Mouse (Mus musculus): Measurements from ENCODE around the gene Entpd8. TPM values are rescaled to one million over a fixed set of nuclear protein-coding genes. Genes with fewer than 3 reads are reported as not detected.
A peak's percentile ranks its signal among the peaks of the same experiment; 100 is the strongest.

Gene Entpd8
- total RNA-seq (2021): 1 to 10 TPM; 7.0 to 9.7 TPM
- long read RNA-seq, experiment 1, transcript Entpd8-203 (10 exons, 2,301 nt): major isoform, 6 of 17 reads
- long read RNA-seq, experiment 1, partial matches to known transcripts: 5 of 17 reads
- long read RNA-seq, experiment 1, other reads (novel, unspliced or antisense): 6 of 17 reads
- long read RNA-seq, experiment 2, partial matches to known transcripts: 0 of 2 reads
- long read RNA-seq, experiment 2, other reads (novel, unspliced or antisense): 2 of 2 reads

DNA sequence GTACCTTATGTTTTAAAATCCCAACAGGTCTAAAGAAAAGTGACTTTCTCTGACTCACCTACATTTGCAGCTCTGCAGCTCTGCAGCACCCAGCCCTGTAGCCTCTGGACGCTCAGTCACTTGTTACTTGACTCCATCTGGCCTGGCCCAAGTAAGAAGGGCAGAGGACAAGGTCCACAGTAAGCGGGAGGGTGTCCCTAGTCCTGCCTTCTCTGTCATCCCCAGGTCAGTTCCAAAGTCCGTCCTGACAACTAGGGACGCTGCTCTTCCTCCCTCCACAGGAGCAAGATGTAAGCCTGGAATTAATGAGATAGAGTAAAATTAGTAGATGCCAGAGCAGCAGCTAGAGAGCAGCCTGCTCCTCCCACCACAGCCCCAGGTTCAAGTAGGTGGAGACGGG is at the start of gene Entpd8:
Gene Entpd8 (plus strand): TSS at position 229 of the 400 bp plus-strand sequence.
- DNase-seq: no peak

DNA sequence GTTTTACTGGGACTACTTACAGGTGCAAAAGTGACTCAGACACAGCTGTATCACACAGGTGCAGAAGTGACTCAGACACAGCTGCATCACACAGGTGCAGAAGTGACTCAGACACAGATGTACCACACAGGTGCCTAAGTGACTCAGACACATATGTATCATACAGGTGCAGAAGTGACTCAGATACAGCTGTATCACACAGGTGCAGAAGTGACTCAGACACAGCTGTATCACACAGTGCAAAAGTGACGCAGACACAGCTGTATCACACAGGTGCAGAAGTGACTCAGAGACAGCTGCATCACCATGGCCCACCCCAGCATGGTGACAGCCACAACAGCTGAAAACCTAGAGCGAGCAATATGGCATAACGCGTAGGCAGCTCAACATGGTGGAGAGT is 45.1 kb upstream of the Entpd8 start:
- no peak for DNase-seq

DNA sequence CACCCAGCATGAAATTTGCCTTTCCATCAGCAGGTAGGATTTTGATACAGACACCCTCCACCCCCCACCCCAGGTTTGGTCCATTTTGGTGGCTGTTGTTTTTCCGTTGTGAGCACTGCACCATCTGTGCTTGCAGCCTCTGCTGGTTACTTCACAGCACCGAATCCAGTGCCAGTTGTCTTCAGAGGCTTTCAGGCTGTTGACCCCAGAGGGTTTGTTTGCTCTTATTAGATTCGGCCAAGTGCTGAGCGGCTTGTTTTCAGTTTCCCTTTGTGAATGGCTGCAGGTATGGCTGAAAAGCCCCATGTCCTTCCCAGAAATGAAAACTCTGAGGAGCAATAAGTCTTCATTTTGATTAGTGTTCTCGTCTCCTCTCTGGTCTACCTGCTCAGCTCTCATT is 40.0 kb upstream of the Entpd8 start:
- DNase-seq: no peak

DNA sequence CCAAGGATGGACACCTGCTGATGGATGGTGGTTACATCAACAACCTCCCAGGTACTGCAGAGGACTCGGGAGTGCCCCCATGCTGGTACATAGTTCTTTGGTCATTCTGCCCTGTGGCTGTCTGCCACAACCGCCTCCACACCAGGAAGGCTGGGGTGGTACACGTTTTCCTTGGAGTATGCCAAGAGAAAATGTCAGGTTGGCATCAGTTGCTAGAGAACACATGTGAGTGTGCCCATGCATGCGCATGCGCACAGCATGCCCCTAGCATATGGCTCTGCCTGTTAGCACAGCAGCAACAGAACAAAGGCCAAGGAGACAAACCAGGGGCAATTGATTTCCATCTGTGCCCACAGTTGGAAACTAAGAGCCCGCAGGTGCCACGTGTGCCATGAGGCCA is 29.2 kb upstream of the Entpd8 start:
- no peak for DNase-seq

DNA sequence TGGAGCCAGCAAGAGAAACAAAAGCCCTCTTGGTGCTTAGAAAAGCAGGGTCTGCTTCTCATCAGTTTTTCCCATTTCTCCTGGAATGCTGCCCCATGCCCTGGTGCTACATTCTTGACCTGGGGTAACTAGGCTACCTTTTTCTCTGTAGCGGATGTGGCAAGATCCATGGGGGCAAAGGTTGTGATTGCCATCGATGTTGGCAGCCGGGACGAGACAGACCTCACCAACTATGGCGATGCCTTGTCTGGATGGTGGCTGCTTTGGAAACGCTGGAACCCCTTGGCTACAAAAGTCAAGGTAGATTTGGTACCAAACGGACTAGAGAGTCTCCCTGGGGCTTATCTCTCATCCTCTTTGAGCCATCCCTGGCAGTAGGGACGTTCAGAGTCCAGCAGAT is 28.7 kb upstream of the Entpd8 start:
- DNase-seq: no peak

DNA sequence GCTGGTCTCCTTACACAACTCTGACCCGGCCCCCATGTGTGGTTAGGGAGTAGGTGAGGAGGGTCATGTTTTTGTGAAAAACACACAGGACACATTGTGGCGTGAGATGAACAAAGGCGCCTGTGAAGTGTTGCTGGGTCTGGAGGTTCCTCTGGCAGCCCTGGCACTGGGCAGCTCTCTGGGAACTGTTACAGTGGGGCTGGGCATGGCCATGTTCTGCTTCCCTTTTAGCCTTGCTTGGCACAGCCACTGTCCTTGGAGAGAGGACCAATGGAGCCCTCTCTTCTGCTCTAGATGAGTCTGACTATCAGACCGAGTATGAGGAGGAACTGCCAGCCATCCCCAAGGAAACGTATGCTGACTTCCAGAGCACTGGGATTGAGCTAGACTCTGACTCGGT is 27.0 kb upstream of the Entpd8 start:
- DNase-seq: no peak

DNA sequence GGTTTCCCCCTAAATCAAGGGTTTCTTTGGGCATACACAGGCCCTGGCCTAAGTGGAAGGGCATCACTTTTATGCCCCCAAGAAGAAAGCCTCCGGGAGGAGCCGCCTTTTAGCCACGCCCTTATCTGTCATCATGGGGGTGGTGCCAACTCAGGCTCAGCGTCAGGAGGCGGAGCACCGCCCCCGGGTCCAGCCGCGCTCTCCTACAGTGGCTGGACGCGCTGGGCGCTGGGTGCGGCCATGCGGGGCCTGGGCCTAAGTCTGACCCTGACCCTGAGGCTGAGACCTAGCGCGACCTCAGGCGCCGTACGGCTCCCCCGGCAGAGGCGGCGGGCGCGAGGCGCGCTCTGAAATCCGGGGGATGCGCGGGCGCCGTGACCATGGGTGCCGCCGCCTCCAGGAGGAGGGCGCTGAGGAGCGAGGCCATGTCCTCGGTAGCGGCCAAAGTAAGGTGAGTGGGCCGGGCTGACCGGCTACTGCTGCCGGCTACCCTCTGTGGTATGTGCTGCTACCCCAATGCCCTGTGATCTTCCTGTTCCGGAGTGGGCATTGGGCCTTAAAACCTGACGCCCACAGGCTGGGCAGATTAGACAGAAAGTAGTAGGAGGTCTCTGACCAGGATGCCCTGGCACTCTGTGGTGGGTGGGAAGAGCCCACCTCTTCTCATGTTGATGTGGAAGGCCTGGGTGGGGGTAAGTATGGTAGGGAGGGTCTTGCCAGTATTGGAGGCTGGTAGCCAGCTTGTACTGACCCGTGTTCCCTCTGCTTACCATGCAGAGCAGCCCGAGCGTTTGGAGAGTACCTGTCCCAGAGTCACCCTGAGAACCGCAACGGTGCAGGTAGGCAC is 25.7 kb upstream of the Entpd8 start, which contains the start of gene Nsmf:
Gene Nsmf (plus strand): TSS at position 135 of the 847 bp plus-strand sequence.
- DNase-seq: peak; percentile 94

DNA sequence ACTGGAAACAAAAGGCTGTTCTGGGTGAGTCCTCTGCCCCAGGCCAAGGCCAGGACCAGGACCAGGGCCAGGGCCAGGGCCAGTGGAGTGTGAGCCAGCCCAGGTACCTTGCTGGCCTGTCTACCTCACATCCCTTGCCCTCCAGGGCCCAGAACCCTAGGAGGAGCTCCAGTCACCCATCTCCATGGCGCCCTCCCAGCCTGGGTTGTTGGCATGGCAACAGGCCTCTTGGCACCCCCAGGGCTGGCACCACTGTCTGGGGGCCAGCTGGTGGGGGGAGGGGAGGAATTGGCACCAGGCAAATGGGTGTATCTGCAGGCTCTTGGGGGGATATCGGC is 25.1 kb upstream of the Entpd8 start:
- DNase-seq: peak; percentile 35

DNA sequence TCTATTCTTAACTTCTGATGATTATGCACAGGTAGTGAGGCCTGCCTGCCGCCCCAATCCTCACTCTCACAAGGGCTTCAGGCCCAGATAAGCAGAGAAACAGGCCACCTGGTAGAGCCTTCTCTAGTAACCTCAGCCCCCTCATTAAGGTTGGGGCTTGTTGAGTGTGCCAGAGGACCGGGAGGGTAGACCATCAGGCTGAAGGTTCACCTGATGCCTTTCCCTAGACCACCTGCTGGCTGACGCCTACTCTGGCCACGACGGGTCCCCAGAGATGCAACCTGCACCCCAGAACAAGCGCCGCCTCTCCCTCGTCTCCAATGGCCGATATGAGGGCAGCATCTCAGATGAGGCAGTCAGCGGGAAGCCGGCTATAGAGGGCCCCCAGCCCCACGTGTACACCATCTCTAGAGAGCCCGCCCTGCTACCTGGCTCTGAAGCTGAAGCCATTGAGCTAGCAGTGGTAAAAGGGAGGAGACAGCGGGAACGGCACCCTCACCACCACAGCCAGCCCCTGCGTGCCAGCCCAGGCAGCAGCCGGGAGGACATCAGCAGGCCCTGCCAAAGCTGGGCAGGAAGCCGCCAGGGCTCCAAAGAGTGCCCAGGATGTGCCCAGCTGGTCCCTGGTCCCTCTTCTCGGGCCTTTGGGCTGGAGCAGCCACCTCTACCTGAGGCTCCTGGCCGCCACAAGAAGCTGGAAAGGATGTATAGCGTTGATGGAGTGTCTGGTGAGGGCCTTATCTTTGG is 24.5 kb upstream of the Entpd8 start:
- DNase-seq: no peak

DNA sequence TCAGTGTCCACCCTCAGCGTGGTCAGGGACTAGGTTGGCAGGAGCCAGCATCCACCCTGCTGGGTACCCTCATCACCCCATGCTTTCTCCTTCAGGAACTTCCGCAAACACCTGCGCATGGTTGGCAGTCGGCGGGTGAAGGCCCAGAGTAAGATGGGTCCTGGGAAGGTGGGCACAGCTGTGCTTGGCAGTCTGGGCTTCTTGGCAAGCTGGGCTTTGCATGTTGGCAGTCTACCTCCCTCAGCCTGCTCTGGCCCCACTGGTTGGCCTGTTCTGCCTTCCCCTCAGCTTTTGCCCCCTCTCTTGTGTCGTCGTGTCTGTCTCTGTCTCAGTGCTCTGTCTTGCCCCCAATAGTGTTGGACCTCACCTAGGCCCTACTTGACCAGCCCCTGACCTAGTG is 21.2 kb upstream of the Entpd8 start:
- DNase-seq: no peak

DNA sequence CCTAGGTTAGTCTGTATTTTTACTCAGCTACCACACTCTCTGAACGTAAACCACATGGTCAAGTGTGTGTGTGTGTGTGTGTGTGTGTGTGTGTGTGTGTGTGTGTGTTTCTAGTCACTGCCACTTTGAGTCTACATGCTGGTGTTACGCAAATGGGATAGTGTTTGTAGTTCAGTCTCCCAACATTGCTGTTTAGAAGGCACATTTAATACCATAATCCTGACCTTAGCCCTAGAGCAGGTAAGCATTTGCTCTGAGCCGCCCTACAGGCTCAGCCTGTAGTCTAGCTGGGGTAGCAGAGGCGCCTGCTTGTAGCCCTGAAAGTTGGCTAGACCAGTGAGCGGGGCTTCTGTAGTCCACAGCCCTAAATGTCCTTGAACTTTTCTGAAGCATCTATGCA is 16.6 kb upstream of the Entpd8 start:
- no peak for DNase-seq

DNA sequence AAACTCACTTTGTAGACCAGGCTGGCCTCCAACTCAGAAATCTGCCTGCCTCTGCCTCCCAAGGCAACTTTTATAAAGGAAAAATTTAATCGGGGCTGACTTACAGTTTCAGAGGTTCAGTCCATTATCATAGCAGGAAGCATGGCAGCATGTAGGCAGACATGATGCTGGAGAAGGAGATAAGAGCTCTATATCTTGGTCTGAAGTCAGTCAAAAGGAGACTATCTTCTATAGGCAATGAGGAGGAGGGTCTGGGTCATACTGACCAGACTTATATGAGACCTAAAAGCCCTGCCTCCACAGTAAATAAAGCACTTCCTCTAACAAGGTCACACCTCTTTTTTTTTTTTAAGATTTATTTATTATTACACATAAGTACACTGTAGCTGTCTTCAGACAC is 15.8 kb upstream of the Entpd8 start:
- DNase-seq: no peak

DNA sequence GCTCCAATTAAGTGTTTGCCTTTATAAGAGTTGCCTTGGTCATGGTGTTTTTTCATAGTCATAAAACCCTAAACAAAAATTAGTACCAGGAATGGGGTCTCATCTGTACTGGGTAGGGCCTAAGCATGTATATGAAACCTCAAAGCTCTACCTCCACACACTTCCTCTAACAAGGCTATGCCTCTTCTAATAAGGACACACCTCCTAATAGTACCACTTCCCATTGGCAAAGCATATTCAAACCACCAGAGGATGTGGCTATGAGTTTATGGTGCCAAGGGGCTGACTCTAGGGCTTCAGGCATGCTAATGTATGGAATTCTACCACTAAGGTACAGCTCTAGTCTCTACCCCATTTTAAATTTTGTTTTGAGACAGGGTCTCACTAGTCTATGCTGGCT is 14.6 kb upstream of the Entpd8 start:
- DNase-seq: no peak

DNA sequence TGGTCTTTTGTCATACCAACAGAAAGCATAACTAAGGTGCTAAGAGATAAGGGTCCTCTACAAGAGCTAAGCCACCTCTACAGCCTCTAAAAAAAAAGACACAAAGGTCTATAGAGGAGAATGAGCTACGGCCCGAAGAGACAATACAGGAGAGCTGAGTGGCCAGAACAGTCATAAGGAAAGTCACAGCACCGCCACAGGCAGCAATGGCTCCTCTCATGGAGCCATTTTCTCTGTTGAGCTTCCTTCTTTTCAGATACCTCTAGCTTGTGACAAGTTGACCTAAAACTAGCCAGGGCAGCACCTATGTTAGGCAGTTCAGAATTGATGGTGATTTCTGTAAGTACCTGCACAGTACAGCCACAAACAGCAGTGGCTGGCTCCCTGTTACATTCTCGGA is 13.6 kb upstream of the Entpd8 start:
- no peak for DNase-seq

DNA sequence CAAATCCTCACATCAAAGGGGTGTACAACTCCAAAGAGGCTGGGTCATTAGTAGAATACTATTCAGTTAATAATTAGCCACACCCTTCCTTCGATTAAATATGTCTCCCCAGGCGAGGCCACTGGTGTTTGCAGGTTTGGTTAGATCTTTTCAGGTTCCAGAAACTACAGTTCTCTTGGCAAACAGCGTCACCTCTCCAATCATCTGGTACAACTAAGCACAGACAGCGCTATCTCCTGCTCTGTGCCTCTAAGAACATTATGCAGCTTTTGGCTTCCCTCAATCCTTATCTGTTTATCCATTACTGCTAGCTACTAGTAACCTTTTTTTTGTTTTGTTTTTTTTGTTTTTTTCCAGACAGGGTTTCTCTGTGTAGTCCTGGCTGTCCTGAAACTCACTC is 10.6 kb upstream of the Entpd8 start:
- DNase-seq: no peak

DNA sequence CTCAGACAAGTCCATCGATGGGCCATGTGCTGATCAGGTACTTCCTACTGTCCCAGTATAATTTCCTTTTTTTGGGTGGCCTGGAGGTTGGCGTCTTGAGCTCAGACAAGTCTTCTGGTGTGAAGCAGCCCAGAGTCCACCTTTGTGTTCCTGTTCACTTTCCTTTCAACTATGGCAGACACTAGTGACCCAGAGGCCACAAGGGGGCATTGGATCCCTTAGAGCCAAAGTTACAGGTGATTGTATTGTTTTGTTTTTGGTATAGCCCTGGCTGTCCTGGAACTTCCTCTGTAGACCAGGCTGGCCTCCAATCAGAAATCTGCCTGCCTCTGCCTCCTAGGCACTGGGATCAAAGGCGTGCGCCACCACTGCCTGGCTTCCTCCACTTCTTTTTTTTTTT is 7.7 kb upstream of the Entpd8 start:
- no peak for DNase-seq

DNA sequence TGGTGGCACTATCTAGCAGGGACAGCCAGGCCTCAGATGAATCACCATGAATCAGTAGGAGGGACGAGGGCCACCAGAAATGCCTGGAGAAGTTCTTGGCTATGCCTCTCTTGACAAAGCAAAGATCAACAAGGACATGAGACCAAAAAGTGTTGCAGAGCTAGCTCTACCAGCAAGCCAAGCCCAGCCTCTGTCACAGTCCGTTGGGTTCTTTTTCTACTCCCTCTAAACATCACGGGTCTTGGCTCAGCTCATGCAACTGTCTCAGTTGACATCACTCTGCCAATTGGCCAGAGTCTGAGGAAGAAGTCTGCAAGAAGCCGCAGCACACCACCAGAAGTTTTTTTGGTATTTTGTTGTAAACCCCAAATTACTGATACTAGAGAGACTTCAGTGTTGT is 4.6 kb upstream of the Entpd8 start:
- DNase-seq: no peak

DNA sequence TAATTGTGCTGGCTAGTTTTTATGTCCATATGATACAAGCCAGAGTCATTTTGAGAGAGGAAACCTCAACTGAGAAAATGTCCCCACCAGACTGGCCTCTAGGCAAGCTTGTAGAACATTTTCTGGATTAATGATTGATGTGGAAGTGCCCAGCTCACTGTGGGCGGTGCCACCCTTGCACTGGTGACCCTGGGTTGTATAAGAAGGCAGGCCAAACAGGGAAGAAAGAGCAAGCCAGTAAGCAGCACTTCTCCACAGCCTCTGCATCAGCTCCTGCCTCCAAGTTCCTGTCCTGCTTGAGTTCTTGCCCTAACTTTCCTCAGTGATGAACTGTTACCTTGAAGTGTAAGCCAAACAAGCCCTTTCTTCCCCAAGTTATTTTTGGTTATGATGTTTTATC is 1.1 kb upstream of the Entpd8 start:
- DNase-seq: no peak

DNA sequence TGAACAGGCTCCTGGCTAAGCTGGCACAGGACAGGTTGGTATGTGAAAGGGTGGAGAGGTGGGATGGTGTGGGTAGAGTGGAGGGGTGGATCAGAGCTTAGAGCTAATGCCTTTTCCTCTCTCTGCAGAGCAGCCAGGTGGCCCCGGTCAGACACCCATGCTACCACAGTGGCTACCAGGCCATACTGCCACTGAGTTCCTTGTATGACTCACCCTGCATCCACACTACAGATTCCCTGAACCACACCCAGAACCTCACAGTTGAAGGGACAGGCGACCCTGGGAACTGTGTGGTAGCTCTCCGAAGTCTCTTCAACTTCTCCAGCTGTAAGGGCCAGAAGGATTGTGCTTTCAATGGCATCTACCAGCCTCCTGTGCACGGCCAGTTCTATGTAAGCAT is 3.6 kb downstream of the Entpd8 start:
- DNase-seq: no peak

DNA sequence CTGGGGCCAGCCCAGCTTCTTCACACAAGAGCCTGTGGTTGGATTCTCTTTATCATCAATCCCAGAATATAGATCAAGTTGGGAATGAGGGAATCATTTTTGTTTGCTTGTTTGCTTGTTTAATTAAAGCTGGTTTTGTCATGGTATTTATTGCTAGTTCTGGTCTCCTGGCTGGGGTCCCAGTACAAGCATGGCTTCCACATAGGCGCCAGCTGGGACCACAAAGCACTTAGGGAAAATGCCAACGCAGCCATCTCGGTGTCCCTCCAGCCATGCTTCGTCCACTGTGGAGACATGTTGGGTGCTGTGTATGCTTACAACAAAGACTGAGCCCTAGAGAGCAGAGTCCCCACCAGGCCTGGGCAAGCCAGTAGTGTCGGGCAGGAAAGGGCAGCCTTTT is 5.5 kb downstream of the Entpd8 start:
- no peak for DNase-seq

DNA sequence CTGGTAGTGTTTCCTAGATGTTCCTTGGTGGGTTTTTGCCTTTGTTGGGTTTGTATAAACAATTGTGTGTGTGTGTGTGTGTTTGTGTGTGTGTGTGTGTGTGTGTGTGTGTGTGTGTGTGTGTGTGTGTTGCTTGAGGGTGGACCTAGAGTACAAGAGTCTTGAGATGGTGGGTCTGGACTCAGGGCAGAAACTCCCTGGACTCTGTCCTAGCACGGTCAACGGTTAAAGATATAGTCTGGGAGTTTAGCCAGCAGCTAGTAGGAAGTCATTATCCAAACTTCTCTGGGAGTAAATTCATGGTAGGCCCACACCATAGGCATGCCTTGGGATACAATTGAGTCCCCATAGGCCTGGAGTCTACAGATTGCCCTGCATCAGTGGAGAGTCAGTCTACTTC is 7.7 kb downstream of the Entpd8 start:
- DNase-seq: no peak

DNA sequence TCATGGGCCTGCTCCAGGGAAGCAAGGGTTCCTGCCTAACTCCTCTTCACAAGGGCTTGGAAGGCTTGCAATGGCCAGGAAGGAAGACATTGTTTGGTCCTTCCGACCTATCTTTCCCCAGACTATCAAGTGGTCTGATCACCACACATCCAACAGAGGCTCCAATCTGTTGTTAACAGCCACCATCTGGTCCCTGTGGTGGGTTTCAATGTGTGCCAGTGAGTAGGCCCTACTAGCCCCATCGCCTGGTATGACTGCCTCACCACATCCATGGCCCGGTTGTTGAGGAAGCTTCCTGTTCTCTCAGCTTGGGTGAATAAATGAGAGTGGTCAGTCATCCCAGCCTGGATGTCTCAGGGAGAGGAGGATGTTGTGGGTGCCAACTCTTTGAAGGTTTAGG is 8.5 kb downstream of the Entpd8 start:
- no peak for DNase-seq

DNA sequence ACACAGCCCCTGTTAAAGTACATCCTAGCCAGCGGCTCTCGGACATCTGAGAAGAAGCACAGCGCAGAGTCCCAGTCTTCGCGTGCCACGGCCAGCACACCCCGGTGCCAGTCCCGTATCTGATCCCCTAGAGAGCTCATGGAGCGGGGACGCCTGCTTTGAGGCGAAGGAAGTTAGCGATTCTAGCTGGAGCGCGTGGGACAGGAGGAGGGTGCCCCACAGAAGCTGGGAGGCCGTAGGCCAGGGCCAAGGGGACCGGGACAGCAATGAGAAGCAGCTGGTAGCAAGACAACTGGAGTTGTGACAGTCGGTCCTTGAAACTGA is 14.6 kb downstream of the Entpd8 start:
- no peak for DNase-seq

Data from adrenal gland, postnatal 10 days (tissue).